Mouse (Mus musculus) embryonic facial prominence, embryonic 13.5 days (tissue): ENCODE results near the gene Mindy2. TPM values are rescaled to one million over a fixed set of nuclear protein-coding genes. Genes with fewer than 3 reads are reported as not detected.

Source experiments
- ATAC-seq: fragments of 200-750 bp; cut with Nextera tagmentation; 2 replicates; pipeline ENCODE4 v1.8.0; 2017; ENCODE audit warnings: low read depth; ENCODE audit not compliant: insufficient number of reproducible peaks, insufficient read depth, low FRiP score, low TSS enrichment
- H3K27ac ChIP-seq: fragments of 300-500 bp; sonication (generic); 2 replicates; pipeline ENCODE4 v1.5.1; 2015; ENCODE audit warnings: moderate library complexity, mild to moderate bottlenecking, inconsistent platforms
- H3K27me3 ChIP-seq: fragments of 300-500 bp; sonication (generic); 2 replicates; pipeline ENCODE4 v1.6.1; 2015; ENCODE audit warnings: mild to moderate bottlenecking, inconsistent platforms
- H3K36me3 ChIP-seq: fragments of 300-500 bp; sonication (generic); 2 replicates; pipeline ENCODE4 v1.6.1; 2015; ENCODE audit warnings: mild to moderate bottlenecking, inconsistent platforms
- H3K4me1 ChIP-seq: fragments of 300-500 bp; sonication (generic); 2 replicates; pipeline ENCODE4 v1.6.1; 2015; ENCODE audit warnings: inconsistent platforms
- H3K4me2 ChIP-seq: fragments of 300-500 bp; sonication (generic); 2 replicates; pipeline ENCODE4 v1.6.1; 2015; ENCODE audit warnings: moderate library complexity, mild to moderate bottlenecking, inconsistent platforms
- H3K4me3 ChIP-seq: fragments of 300-500 bp; sonication (generic); 2 replicates; pipeline ENCODE4 v1.5.1; 2015; ENCODE audit warnings: mild to moderate bottlenecking, inconsistent platforms
- H3K9ac ChIP-seq: fragments of 300-500 bp; sonication (generic); 2 replicates; pipeline ENCODE4 v1.6.1; 2015; ENCODE audit warnings: mild to moderate bottlenecking, inconsistent platforms
- H3K9me3 ChIP-seq: fragments of 300-500 bp; sonication (generic); 2 replicates; pipeline ENCODE4 v1.6.1; 2016; ENCODE audit warnings: inconsistent platforms
- WGBS: fragments of 180-500 bp; shearing (Covaris S2); methylation state at CpG from one replicate; pipeline ENCODE4 v1.1.7; 2015; ENCODE audit warnings: mixed read lengths; 5-methylcytosine and 5-hydroxymethylcytosine counted together
- polyA plus RNA-seq: library from polyadenylated mRNA; unstranded; fragments of >200 nt; fragmentation: Nextera tagmentation; extraction: Ambion mirVana; gene quantifications from 2 replicates; pipeline ENCODE4 v1.2.1, GENCODE M21; 2015

The Mindy2 gene
- polyA plus RNA-seq, 1 experiment from 2014 or later = 13.1 TPM

DNA sequence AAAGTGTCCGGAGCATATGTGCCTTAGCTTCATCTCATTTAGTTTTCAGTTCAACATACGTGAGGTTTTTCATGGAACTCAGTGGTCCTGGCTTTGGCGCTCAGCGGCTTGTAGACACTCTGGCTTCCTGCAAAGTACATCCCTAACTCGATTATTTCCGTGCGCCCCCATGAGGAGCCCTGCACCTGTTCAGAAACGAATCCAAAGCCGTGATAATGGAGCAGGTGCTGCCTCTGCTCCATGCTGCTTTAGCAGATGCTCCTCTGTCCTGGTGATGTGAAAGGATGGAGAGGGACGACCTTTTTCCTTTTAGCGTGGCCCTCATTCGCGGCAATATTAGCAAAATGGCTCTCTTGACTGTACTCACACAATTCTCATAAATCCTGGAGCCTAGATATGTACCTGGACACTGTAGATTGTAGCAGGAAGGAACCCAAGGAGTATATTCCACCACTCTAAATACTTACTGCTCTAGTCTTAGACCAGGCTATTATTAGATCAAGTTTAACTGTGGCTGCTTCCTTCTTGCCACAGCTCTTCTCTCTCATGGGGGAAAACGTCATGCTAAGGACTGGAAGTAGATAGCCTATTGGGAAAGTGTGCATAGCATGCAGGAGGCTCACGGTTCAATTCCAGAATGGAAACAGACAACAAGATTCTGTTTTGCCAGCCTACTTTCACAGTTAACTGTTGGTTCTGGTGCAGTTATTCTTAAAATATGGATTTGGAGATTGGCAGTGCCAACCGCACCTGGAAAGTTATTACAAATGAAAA lies 8.6 kb upstream of the Mindy2 start:
- Histone ChIP-seq H3K4me3 (no peak overlapping the region), H3K9me3 (no peaks in the 10 kb centered on the region), H3K27ac (no peak overlapping the region), H3K9ac (no peak overlapping the region), H3K4me1 (no peaks in the 10 kb centered on the region), H3K4me2 (no peak overlapping the region), H3K36me3 (no peaks in the 10 kb centered on the region), H3K27me3 (no peaks in the 10 kb centered on the region)
- 69% methylated on average over 16 of the region's 16 CpGs for WGBS
- ATAC-seq = no peak

DNA sequence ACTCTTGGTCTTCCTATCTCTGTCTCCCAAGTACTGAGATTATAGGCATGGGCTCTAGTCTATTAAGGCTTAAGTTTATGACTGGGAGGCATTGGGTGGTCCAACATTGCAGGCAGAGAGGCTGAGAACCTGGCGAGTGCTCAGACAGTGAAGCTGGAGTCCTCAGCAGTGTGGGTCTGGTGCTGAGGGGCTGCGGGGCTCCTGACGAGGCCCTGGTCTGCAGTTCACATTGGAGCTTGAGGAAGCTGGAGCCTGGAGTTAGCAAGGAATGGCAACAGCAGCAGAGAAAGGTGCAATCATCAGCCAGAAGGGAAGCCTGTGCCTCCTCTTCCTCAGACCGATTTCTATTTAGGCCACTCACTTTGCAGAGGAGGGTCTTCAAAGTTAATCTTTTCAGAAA lies 7.9 kb upstream of the Mindy2 start:
- H3K27me3 ChIP-seq = no peaks in the 10 kb centered on the region
- no peak overlapping the region for H3K4me2 ChIP-seq
- no peaks in the 10 kb centered on the region for H3K4me1 ChIP-seq
- no peaks in the 10 kb centered on the region for H3K9me3 ChIP-seq
- 80% methylated on average over 4 of the region's 4 CpGs for WGBS
- no peak overlapping the region for H3K9ac ChIP-seq
- no peaks in the 10 kb centered on the region for H3K36me3 ChIP-seq
- no peak for ATAC-seq
- no peak overlapping the region for H3K4me3 ChIP-seq
- no peak overlapping the region for H3K27ac ChIP-seq

DNA sequence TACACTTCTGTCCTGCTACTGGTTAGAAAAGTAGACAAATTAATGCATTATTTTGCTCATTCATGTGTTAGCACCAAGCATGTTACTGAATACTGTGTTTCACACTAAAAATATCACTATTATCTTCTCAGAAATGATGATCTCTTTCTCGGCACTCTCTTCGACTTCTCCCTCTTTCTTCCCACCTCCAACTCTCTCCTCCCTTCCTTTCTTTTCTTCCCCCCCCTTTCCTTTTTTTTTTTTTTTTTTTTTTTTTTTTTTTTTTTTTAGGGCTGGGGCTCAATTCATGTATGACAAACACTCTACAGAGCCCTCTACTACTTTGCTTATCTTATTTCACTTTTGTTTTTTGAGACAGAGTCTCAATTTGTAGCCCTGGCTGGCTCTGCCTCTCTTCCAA lies 1.3 kb upstream of the Mindy2 start:
- no peak overlapping the region for H3K27ac ChIP-seq
- H3K9me3 ChIP-seq = no peaks in the 10 kb centered on the region
- H3K36me3 ChIP-seq = no peaks in the 10 kb centered on the region
- H3K4me3 ChIP-seq = no peak overlapping the region
- no peak overlapping the region for H3K9ac ChIP-seq
- H3K27me3 ChIP-seq = no peaks in the 10 kb centered on the region
- no peak for ATAC-seq
- peaks cover 22% of the 10 kb centered on the region for H3K4me1 ChIP-seq
- H3K4me2 ChIP-seq = no peak overlapping the region
- 70% methylated on average over 2 of the region's 2 CpGs for WGBS

DNA sequence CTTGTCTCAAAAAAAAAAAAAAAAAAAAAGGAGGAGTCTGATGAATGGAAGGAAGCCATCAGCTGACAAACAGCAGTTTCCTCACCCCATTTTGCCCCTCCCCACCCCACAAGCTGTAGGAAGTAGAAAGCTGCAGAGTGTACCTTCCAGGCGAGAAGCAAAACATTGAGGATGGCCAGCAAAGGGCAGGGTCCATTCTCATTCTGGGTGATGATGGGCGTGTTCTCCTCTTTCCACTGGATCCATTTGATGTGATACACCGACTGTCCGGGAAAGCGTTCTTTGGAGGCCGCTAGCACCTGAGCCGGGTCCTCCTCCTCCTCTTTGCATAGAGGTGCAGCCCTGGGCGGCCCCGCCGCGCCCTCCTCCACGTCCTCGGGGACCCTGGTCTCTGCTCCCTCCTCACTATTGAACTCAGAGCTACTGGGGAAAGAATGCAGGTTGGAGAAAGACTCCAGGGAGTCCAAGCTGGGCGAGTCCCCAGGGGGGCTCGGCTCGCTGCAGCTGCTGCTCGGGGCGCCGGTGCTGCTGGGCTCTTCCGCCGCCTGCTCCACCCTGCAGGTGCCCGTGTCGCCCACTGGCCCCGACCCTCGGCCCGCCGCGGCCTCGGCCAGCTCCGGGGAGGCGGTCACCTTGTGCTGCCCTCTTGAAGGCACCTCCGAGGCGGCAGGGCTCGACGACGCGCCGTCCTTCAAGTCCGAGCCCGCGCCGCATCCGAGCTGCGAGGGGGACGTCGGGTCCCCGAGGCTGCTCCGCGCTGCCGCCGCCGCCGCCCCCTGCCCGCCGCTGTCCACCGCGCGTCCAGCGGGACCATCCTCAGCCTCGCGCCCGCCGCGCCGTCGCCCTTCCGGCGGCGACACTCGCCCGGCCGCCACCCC lies 605 bp downstream of the Mindy2 start, which contains the start of gene Gm10642:
Gene Gm10642 (plus strand): TSS at position 122 of the 878 bp plus-strand sequence.
- peak within 1 kb of the TSS; percentile 94 for H3K27ac ChIP-seq
- peak; percentile 38 for ATAC-seq
- under 1% methylated on average over 72 of the region's 72 CpGs for WGBS

DNA sequence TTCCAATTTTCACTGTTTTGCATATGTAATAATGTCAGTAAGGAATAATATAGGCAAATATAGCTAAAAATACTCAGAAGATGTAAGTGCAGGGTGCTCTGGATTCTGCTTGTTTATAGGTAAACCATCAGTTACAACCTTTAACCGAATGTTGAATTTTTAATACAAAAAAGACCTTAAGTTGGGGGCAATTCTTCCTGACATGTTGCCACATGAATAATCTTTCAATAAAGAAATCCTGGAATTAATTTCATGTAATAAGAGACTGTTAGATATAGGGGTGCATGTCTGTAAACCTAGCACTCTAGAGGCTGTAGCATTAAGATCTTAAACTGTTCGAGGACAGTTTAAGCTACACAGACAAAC lies 1.2 kb downstream of the Mindy2 start:
- H3K27me3 ChIP-seq = no peaks in the 10 kb centered on the region
- no peak for ATAC-seq
- no peaks in the 10 kb centered on the region for H3K36me3 ChIP-seq
- no peak overlapping the region for H3K27ac ChIP-seq
- H3K4me3 ChIP-seq = peak overlapping the region; percentile 70
- H3K9ac ChIP-seq = no peak overlapping the region
- no peaks in the 10 kb centered on the region for H3K9me3 ChIP-seq
- peaks cover 23% of the 10 kb centered on the region for H3K4me1 ChIP-seq
- peak overlapping the region; percentile 82 for H3K4me2 ChIP-seq
- WGBS = 35% methylated on average over 2 of the region's 2 CpGs

More for the DNA sequence above, 605 bp downstream of the Mindy2 start, which contains the start of gene Gm10642:
- Histone ChIP-seq H3K9ac (peak within 1 kb of the TSS; percentile 88), H3K4me2 (peak within 1 kb of the TSS; percentile 82), H3K4me1 (peaks cover 23% of the 10 kb centered on the region), H3K4me3 (peak within 1 kb of the TSS; percentile 70), H3K36me3 (no peaks in the 10 kb centered on the region), H3K9me3 (no peaks in the 10 kb centered on the region), H3K27me3 (no peaks in the 10 kb centered on the region)

DNA sequence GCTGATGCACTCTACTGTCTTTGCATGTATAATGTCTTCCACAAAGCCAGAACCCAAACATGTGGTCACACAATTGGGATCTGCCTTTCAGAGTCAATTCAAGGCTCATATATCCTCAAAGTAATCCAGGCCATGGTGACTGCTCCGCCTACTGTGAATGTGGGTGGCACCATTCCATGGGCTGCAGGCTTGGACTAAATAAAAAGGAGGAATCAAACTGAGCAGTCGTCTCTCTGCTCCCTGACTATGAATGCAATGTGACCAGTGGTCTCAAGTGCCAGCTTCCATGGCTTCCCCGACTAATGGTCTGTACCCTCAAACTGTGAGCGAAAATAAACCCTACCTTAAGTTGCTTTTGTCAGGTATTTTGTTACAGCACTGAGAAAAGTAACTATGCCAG lies 2.5 kb downstream of the Mindy2 start:
- H3K27ac ChIP-seq = no peak overlapping the region
- no peaks in the 10 kb centered on the region for H3K36me3 ChIP-seq
- no peak overlapping the region for H3K9ac ChIP-seq
- H3K4me1 ChIP-seq = peaks cover 23% of the 10 kb centered on the region
- H3K9me3 ChIP-seq = no peaks in the 10 kb centered on the region
- ATAC-seq = no peak
- no peak overlapping the region for H3K4me3 ChIP-seq
- 66% methylated on average over 4 of the region's 4 CpGs for WGBS
- H3K4me2 ChIP-seq = peak overlapping the region; percentile 21; the same call in 1 of the 2 replicates
- no peaks in the 10 kb centered on the region for H3K27me3 ChIP-seq

DNA sequence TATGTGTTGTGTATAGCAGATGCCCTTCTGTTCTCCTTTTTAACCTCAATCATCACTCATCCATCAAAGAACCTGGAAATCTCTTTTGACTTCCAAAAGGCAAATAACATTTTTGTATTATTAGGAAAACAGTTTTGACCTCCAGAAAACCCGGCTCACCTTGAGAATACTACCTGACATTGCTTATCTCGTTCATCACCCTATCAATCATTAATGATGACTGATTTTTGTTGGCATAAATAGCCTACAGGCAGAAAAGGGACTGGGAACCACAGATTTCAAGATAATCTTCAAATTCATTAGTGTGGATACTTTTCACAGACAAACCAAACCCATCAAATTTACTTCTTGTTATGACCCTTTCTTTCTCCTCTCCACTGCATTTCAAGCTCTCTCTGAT lies 3.1 kb downstream of the Mindy2 start:
- ATAC-seq = no peak
- peak overlapping the region; percentile 21; the same call in 1 of the 2 replicates for H3K4me2 ChIP-seq
- H3K9ac ChIP-seq = no peak overlapping the region
- H3K27ac ChIP-seq = no peak overlapping the region
- peaks cover 23% of the 10 kb centered on the region for H3K4me1 ChIP-seq
- H3K9me3 ChIP-seq = no peaks in the 10 kb centered on the region
- no peaks in the 10 kb centered on the region for H3K36me3 ChIP-seq
- H3K4me3 ChIP-seq = no peak overlapping the region
- H3K27me3 ChIP-seq = no peaks in the 10 kb centered on the region
- 75% methylated on average over 2 of the region's 2 CpGs for WGBS

DNA sequence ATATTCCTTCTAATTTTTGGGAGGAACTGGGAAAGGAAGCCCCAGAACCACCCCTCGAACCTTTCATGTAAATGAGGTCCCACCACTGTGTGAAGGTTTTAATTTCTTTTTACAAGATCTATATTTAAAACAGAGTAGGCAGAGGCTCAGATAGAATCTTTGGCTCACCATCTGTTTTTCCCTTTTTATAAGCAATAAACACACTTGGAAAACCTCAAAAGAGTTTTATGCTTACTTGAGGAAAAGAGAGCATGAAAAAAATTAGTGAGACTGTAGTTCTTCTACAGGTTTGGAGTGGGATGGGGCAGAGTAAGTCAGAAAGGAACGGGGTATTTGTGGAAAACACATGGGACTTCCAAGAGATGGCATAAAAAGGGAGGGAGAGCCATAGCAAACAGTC lies 4.8 kb downstream of the Mindy2 start:
- 53% methylated on average over 2 of the region's 2 CpGs for WGBS
- ATAC-seq = no peak
- no peaks in the 10 kb centered on the region for H3K36me3 ChIP-seq
- H3K4me2 ChIP-seq = no peak overlapping the region
- H3K4me1 ChIP-seq = peaks cover 19% of the 10 kb centered on the region
- H3K9me3 ChIP-seq = no peaks in the 10 kb centered on the region
- no peak overlapping the region for H3K4me3 ChIP-seq
- H3K27me3 ChIP-seq = no peaks in the 10 kb centered on the region
- no peak overlapping the region for H3K9ac ChIP-seq
- no peak overlapping the region for H3K27ac ChIP-seq

DNA sequence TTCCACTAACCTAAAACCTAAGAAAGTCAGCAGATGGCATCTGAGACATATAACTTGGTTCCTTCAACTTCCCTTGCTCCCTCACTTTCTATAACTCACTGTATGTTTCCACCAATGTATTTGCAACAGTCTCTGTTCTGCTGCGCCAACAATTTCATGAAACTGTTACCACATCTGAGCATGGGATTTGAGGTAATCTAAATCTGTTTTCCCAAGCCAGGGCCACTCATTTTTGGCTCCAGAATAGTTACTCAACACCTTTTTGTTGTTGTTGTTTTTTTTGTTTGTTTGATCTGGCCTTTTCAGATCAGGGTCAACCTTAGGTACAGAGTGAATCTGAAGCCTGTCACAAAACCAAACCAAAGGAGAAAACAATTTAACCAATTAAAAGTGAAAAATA lies 6.0 kb downstream of the Mindy2 start:
- H3K4me2 ChIP-seq = no peak overlapping the region
- peaks cover 15% of the 10 kb centered on the region for H3K4me1 ChIP-seq
- ATAC-seq = no peak
- H3K9ac ChIP-seq = no peak overlapping the region
- 93% methylated on average over 1 of the region's 1 CpGs for WGBS
- H3K27ac ChIP-seq = no peak overlapping the region
- H3K9me3 ChIP-seq = no peaks in the 10 kb centered on the region
- H3K36me3 ChIP-seq = no peaks in the 10 kb centered on the region
- H3K27me3 ChIP-seq = no peaks in the 10 kb centered on the region
- H3K4me3 ChIP-seq = no peak overlapping the region

DNA sequence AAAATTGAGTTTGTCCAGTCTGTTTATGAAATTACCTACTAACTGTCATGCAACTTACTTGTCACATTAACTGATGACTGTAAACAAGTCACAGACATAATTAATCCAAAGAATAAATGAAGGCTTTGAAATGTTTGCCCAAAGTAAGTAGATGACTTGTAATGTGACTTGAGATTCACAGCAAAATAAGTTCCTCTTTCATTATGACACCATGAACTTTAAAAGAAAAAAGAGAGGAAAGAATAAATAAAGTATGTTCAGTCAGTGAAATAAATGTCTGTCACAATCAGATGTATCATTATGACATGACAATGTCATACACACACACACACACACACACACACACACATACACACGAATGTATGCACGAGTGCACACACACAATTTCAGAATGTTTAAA lies 6.7 kb downstream of the Mindy2 start:
- H3K27me3 ChIP-seq = no peaks in the 10 kb centered on the region
- no peak overlapping the region for H3K4me3 ChIP-seq
- no peaks in the 10 kb centered on the region for H3K9me3 ChIP-seq
- H3K4me1 ChIP-seq = peaks cover 15% of the 10 kb centered on the region
- WGBS = 77% methylated on average over 2 of the region's 2 CpGs
- H3K9ac ChIP-seq = no peak overlapping the region
- no peak for ATAC-seq
- no peak overlapping the region for H3K27ac ChIP-seq
- H3K4me2 ChIP-seq = no peak overlapping the region
- H3K36me3 ChIP-seq = no peaks in the 10 kb centered on the region

DNA sequence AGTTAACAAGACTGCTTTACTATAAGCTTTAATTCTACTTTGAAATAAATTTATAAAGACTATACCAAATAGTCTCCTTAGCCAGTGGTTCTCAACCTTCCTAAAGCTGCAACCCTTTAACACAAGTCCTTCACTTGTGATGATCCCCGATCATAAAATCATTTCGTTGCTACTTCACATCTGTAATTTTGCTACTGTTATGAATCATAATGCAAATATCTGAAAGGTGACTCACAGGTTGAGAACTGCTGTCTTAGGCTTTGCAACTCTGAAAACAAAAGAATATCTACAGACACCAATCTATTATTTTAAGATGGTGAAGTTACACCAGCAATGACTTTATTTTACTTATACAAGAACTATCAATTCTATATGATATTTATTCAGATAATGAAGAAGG lies 20.2 kb downstream of the Mindy2 start:
- 82% methylated on average over 2 of the region's 2 CpGs for WGBS
- Histone ChIP-seq H3K27me3 (no peaks in the 10 kb centered on the region), H3K9ac (no peak overlapping the region), H3K4me1 (peaks cover 1% of the 10 kb centered on the region), H3K27ac (no peak overlapping the region), H3K9me3 (no peaks in the 10 kb centered on the region), H3K36me3 (no peaks in the 10 kb centered on the region), H3K4me2 (no peak overlapping the region), H3K4me3 (no peak overlapping the region)
- ATAC-seq = no peak

DNA sequence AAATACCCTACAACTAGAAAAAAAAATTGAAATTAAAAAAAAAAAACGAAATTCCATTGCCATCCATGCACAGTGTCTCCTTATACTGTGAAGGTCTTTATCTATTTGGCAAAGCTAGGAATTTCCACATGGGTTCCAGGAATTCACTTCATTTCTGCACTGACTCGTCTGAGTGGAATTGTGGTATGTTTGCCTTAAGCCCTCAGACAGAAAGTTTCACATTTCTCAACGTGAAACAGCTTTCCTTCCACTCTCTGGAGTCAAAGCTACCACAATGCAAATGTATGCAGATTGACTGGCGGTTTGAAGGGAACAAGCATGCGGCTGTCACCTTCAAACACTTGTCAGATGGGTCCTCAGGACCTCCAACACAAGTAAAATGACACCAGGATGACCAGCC lies 25.3 kb downstream of the Mindy2 start:
- no peak overlapping the region for H3K9ac ChIP-seq
- peaks cover 11% of the 10 kb centered on the region for H3K4me1 ChIP-seq
- H3K27ac ChIP-seq = peak overlapping the region; percentile 51; the same call in 1 of the 2 replicates
- H3K4me3 ChIP-seq = no peak overlapping the region
- H3K36me3 ChIP-seq = no peaks in the 10 kb centered on the region
- no peak for ATAC-seq
- 18% methylated on average over 5 of the region's 5 CpGs for WGBS
- H3K9me3 ChIP-seq = no peaks in the 10 kb centered on the region
- H3K27me3 ChIP-seq = no peaks in the 10 kb centered on the region
- H3K4me2 ChIP-seq = no peak overlapping the region
